Mouse (Mus musculus) T-helper 17 cell (primary cell): Measurements from ENCODE around the gene Amigo2.

Experiments used
- in situ Hi-C, 2 experiments: fragments of 300-600 bp; cut with MboI, MseI; formaldehyde crosslinking; loops; 1 replicate in 1 of 2; 2 replicates in 1 of 2; pipeline ENCODE4 v1.15.1; 2025; ENCODE audit warnings: high pct_unique_total_duplicates in 2 of 2

Amigo2 gene

GRCm38 (mm10) chr15:97246911-97247790, at the start of gene Amigo2, which contains the start of gene Pced1b:
Gene Amigo2 (minus strand): TSS chr15:97247287.
Gene Pced1b (plus strand): TSS chr15:97247107.
- in situ Hi-C loops = no loop called here

GRCm38 (mm10) chr15:97291291-97292050, 44.4 kb upstream of the Amigo2 start:
- in situ Hi-C loops = no loop called here

- in situ Hi-C loops = no loop called here
Measured at GRCm38 (mm10) chr15:97290351-97290750, 43.3 kb upstream of the Amigo2 start.

DNA sequence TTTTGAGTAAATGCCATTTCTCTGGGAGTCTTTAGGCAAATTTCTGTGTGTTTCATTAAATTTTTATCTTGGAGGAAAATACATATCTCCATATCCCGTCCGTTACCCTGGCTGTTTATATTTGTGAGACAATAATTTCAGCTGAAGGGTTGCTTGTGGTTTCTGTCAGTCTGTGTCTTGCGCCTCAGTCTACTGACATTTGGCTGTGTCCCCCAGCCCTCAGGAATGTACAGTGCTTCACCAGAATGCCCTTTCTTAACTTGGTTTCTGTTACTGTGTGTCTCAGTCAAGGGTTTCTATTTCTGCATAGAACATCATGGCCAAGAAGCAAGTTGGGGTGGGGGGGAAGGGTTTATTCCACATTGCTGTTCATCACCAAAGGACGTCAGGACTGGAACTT, 42.1 kb upstream of the Amigo2 start:
- in situ Hi-C loops = no loop called here

GRCm38 (mm10) chr15:97288690-97289089, 41.6 kb upstream of the Amigo2 start:
- in situ Hi-C loops = no loop called here

- in situ Hi-C loops = no loop called here
Measured at GRCm38 (mm10) chr15:97287436-97288143, 40.5 kb upstream of the Amigo2 start.

GRCm38 (mm10) chr15:97286731-97287130, 39.6 kb upstream of the Amigo2 start:
- in situ Hi-C loops = no loop called here

- in situ Hi-C loops = no loop called here
Measured at GRCm38 (mm10) chr15:97285665-97286212, 38.7 kb upstream of the Amigo2 start.

DNA sequence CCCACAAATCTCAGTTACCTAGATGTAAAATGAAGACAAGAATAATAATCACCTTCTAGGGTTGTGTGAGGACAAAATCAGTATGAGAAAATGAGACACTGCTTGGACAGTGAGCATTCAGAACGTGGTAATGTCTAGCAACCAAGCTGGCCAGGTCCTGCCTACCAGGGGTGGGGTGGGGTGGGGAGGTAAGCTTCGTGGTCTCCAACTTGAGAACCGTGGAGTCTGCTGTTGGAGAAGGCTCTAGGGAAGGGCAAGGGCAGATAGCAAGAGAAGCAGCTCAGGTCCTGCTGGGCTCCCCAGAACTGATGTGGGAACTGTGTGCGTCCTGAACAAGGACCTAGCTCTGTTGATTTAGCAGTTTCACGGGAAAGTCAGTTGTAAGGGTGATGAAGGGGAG, 37.1 kb upstream of the Amigo2 start:
- in situ Hi-C loops = no loop called here

GRCm38 (mm10) chr15:97282572-97282881, 35.4 kb upstream of the Amigo2 start:
- in situ Hi-C loops = no loop called here

GRCm38 (mm10) chr15:97281712-97282571, 34.9 kb upstream of the Amigo2 start:
- in situ Hi-C loops = no loop called here

- in situ Hi-C loops = no loop called here
Measured at GRCm38 (mm10) chr15:97280776-97281175, 33.7 kb upstream of the Amigo2 start.

- in situ Hi-C loops = no loop called here
Measured at GRCm38 (mm10) chr15:97280131-97280530, 33.0 kb upstream of the Amigo2 start.

DNA sequence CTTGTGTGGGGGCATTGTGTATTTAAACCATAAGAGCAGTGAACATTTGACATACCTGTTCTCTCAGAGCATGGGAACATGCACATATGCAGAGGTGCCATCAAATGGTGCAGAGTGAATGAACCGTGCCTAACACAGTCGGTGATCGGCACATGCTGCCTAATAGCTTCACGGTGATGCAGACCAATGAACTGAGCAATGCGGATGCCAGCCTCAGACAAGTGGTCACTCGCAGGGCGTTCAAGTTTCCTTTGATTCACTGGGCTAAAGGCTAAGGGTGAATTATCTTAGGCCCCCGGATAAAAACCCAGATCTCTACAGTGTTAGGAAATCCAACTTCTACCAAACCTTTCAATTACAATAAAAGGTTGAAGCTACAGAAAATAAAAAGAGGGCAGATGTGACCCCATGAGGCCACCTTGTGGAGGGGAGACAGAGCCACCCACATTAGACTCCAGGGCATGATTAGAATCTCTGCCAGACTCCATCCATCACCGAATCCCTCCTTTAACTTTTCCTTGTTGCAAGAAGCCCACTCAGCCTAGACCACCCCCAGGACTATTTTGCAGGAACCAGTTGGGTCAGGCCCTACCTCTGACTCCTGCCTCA, 31.4 kb upstream of the Amigo2 start:
- in situ Hi-C loops = no loop called here

GRCm38 (mm10) chr15:97277328-97277727, 30.2 kb upstream of the Amigo2 start:
- in situ Hi-C loops = no loop called here

- in situ Hi-C loops = no loop called here
Measured at GRCm38 (mm10) chr15:97276660-97277153, 29.6 kb upstream of the Amigo2 start.

DNA sequence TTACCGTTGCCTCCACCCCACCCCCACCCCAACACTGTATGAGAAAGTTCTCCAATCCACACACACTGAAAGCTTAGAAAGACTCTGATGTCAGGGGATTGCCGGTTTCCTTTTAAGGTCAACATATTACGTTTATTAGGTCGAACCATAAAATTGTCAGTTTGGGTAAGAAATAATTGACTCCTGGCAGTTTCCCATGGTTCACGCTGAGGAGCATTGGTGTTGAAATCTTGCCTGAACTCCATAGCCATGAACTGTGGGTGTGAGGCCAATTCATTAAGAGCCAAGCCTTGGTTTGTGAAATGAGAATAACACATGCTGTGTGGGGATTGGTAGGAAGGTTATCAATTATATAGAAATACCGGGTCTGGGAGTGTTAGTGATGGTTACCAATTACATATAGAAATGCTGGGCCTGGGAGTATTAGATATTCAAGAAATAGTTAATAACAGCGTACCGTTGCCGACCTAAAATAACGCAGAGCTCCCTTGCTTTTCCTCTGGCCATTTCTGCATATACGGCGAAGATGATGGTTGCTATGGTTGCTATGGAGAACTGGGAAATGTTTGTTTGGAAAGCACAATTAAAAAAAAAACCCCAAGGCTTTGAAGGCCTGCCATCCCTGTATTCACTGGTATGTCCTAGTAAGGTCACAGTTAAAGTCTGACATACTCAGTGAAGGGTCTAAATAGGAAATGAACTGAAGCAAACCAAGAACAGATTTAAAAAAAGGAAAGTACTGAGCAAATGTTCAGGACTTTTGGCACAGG, 28.7 kb upstream of the Amigo2 start:
- in situ Hi-C loops = no loop called here

DNA sequence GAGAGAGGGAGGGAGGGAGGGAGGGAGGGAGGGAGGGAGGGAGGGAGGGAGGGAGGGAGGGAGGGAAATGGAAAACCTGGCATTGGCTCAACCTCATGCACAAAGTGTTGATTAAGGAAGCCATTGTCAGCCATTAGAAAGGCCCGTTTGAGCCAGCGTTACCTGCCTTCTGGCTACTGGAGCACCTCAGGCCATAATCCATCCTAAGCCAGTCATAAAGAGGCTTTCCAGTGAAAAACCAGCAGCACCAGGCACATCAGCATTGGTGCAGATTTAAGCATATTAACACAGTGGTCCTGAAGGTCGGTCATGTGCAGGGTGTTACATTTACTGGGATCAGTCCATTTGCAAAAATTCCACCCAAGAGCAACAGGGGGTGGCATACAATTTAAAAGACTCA, 25.7 kb upstream of the Amigo2 start:
- in situ Hi-C loops = no loop called here

DNA sequence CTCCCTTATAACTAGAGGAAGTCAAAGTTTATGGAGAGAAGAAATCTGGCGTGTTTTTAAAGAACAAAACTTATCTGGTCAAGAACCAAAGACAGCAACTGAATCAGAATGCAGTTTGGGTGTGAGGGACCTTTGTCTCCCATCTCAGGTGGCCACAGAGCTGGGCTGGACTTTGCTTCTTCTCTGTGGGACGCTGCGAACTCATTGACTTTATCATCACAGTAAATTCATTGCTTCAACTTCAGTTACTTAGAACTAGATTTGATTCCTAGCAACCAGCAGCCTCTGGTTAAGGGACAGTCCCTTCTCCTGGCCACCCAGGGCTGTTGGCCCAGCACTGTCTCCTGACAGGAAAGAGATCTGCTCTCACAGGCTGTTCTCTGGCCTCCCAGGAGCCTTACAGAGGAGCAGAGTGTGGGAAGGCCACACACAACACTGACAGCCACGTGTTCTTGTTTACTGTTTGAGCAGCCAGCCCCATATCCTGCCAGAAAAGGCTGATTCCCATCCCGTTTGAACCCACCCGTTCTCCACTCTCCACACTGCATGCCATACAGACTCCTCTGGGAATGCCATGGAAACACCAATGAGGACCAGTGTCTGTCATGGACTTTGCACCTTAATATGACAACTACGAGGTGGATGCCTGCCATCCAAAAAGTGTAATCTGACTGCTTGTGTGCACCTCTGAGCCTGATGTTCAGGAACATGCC, 25.1 kb upstream of the Amigo2 start:
- in situ Hi-C loops = no loop called here
